Mouse (Mus musculus) left cerebral cortex, postnatal 14 days (tissue): ENCODE data around the gene Zdhhc14. TPM values are rescaled to one million over a fixed set of nuclear protein-coding genes. Genes with fewer than 3 reads are reported as not detected.
A peak's percentile ranks its signal among the peaks of the same experiment; 100 is the strongest.

Experiments used
- DNase-seq, 2 experiments: peaks; one replicate each; pipeline ENCODE4 v3.0.0; 2021 to 2022; ENCODE audit warnings: low spot score in 2 of 2, mixed read lengths in 1 of 2
- intact Hi-C: fragments of 180-260 bp; cut with DNase I; formaldehyde crosslinking; loops from one replicate; pipeline ENCODE4 v1.15.1; 2025
- total RNA-seq, 2 experiments: library from RNA; stranded (reverse); gene quantifications; 2 replicates each; pipeline ENCODE4 v1.2.3; 2021

Gene Zdhhc14
- total RNA-seq, 2 experiments from 2014 or later, result 41.1 to 41.3 TPM

DNA sequence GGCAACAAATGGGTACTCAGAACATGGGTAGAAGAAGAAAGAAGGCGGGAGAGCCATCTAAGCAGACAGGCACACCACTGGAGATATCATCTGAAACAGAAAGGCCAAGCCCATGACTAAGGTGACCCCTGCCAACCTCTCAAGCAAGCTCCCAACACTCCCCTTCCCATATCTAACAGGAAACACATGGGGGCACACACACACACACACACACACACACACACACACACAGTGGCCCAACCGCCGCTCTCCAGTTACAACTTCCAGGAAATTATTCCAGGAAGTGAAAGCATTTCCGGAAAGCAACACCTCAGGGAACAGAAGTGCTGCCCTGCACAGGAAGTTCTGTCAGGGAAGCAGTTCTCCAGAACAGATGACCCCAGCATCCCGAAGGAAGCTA lies 301.9 kb downstream of the Zdhhc14 start:
- intact Hi-C loops, result loop anchor here (10.0 kb wide), 1 partner anchor 221 kb away; no protein-coding TSS in a partner anchor
- no peak for DNase-seq

DNA sequence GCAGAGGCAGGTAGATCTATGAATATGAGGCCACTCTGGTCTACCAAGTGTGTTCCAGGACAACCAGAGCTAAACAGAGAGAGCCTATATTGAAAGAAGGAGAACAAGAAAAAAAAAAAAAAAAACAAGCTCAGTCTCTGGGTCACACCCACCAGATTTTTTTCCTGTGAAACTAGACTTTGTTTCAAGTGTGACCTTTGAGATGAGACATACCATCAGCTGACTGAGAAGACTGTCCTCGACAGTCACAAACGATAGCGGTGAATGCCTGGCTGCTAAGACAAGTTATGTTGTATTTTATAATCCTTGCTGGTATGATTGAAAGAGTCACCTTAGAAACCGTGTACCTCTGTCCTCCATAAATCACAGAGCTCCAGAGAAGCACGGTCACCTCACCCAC lies 303.0 kb downstream of the Zdhhc14 start:
- DNase-seq, result no peak
- intact Hi-C loops, result loop anchor here (10.0 kb wide), 1 partner anchor 219 kb away; no protein-coding TSS in a partner anchor

DNA sequence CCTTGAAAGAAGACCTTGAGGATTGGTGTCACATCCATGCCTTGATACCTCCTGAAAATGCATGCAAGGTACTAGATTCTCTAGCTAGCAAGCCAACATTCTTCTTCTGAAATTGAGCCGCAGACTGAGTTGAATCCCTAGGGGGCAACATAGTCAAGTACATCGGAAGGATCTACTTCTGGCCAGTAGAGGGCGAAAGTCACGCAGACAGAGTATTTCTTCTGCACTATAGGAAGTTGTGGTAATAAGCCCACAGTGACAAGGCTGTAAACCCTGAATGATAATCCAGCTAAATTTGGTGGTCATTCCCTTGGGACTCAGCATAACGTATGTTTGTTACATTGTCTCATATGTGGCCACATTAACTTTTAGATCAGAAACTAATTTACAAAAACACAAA lies 303.5 kb downstream of the Zdhhc14 start:
- peak; percentile 87 for DNase-seq
- intact Hi-C loops, result loop anchor here (2.0 to 10.0 kb wide), 3 partner anchors 91 to 219 kb away; no protein-coding TSS in a partner anchor

DNA sequence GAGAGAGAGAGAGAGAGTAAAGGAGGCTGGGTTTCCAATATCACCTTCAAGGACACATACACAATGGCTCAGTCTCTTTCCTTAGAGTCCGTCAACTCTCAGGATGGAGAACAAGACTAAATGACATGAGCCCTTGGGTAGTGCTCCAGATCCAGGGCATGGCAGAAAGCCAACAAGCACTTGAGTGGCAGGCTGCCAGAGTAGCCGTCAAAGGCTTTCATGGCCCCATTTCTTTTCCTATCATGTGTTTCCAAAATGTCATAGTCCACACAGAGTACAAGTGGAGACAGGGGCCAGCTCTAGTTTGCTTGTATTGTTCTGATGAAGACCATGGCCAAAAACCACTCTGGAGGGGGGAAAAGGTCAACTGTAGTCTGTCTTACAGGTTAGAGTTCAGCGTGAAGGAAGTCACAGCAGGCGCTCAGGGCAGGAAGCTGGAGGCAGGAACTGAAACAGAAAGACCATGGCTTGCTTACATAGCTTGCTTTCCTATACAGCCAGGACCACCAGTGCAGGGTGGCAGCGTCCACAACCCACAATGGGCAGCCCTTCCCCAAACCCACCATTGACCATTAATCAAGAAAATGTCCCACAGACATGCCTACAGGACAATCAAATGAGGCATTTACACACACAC lies 304.9 kb downstream of the Zdhhc14 start:
- intact Hi-C loops, result loop anchor here (2.0 to 10.0 kb wide), 3 partner anchors 90 to 218 kb away; no protein-coding TSS in a partner anchor
- DNase-seq, result peak in 1 of 2 experiments; percentile 34

- intact Hi-C loops, result loop anchor here (10.0 kb wide), 1 partner anchor 216 kb away; no protein-coding TSS in a partner anchor
Measured at GRCm38 (mm10) chr17:5798221-5798801, 306.0 kb downstream of the Zdhhc14 start.

DNA sequence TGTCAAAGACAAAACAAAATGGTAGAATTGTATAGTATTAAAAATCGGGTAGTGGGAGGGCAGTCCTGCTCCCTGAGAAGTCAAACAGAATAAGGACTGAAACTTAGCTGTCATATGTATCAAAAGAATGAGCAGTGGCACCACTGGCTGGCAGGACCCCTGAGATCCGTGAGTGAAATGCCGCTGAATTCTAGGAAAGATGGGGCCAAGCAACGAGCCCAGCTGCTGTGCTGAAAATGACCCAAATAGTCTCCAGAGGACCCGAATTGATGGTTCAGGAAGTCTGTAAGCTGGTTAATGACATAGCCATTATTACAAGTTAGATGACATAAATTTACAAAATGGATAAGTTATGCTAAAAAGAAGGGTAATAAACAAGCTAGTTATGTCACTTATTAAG lies 306.5 kb downstream of the Zdhhc14 start:
- intact Hi-C loops, result loop anchor here (10.0 kb wide), 1 partner anchor 216 kb away; no protein-coding TSS in a partner anchor
- no peak for DNase-seq

More at GRCm38 (mm10) chr17:5798221-5798801, 306.0 kb downstream of the Zdhhc14 start:
- no peak for DNase-seq

DNA sequence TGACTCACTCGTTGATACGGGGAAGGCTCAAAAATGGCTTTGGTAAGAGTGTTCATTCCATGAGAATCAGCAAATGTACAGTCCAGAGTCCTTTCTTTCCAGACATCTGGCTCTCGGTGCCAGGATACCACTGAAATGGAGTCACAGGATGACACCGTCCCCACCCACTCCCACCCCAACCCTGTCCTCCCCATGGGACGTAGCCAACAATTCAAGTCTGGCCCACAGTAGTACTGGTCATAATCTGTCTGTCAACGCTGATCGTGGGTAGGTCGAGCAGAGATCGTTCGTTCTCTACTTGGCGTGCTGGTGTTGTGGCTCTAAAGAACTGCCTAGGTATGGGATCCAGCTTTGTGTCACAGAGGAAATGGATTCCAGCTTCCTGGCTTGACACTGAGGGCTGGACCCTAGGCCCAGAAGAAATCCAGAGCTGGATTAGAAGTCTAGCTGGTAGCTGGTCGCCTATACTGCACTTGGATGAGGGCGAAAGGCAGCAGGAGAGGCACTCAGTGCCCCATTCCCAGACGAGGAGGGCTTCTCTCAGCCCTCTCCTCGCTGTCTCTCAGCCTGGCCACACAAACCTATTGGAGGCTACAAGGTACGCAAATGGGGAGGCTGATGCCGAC lies 307.2 kb downstream of the Zdhhc14 start:
- intact Hi-C loops, result loop anchor here (10.0 kb wide), 1 partner anchor 215 kb away; no protein-coding TSS in a partner anchor
- DNase-seq, result no peak

- intact Hi-C loops, result no loop called here
- DNase-seq, result no peak
Measured at GRCm38 (mm10) chr17:5800254-5800653, 307.9 kb downstream of the Zdhhc14 start.

GRCm38 (mm10) chr17:5800824-5801560 lies 308.6 kb downstream of the Zdhhc14 start:
- intact Hi-C loops, result no loop called here
- DNase-seq, result no peak

DNA sequence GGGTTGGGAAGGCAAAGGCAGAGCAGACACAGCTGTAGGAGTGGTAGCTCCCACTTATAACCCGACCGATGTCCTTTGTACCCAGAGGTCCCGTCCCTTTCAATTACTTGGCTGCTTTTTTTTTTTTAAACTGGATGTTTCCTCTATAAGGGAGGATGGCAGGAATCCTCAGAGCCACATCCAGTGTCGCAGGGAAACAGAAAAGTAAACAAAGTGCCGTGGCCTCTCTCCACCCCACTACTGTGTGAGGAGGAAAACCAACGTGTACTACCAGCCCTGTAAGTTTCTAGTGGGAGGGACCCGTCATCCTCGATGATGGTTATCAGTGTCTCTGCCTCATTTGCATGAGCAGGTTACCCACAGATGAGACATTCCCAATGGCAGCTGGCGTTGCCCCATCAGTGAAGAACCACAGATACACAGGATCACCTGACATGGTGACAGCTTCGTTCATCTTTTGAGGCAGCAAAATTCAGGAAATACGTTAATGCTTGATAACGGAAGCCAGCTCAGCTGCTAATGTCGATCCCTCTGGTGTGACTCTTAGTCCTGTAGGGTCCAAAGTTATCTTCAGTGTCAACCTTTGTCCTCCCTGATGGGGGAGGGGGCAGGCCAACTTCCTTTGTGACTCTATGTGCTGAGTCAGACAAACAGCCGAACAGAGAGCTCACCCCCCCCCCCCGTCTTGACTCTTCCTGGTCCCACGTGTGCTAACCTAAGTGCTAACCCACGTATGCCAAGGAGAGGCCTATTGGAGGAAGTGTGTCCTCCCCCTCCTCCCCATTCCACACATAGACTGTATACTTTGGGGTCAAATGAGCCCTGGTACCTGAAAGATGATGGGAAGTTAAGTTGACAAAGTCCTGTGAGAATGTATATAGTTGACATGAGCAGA lies 309.7 kb downstream of the Zdhhc14 start:
- DNase-seq, result no peak
- intact Hi-C loops, result no loop called here

DNA sequence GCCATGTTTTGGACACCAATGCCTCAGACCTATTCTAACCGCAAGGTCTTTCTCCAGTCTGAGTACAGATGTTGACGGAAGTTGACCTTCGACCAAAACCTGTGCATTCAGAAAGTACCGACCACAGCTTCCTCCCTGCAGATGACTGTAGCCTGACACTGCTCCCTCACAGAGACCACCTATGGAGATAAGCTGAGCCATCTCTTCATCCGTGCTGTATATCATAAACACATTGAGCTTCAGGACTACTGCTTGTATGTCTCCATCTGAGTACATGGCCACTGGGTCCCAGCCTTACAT lies 310.2 kb downstream of the Zdhhc14 start:
- intact Hi-C loops, result no loop called here
- DNase-seq, result no peak

Other genes starting within 250 kb of the Zdhhc14 start
- 1 to 10 TPM; 1.1 TPM for gene Ldhal6b, start 73.8 kb upstream of the Zdhhc14 start, total RNA-seq
- gene Tmem242, start 52.3 kb upstream of the Zdhhc14 start, total RNA-seq, result 10 to 100 TPM; 89.9 to 94.8 TPM